Mouse (Mus musculus): ENCODE data around the gene Cpm.

GRCm38 (mm10) chr10:117614387-117614786 is 14.9 kb upstream of the Cpm start:
- no peak for TF ChIP-seq USF1 (IDR thresholded peaks at IDR 0.05; ENCODE audit: low read depth)
- TF ChIP-seq MAX (IDR thresholded peaks at IDR 0.05; ENCODE audit: low read depth) = no peak
- no peak for TF ChIP-seq POLR2A (IDR thresholded peaks at IDR 0.05; ENCODE audit: insufficient read length, low read depth)
- no peak for TF ChIP-seq CEBPB (IDR thresholded peaks at IDR 0.05; ENCODE audit: insufficient read depth, poor library complexity, severe bottlenecking)
- no peak for TF ChIP-seq E2F4 (IDR thresholded peaks at IDR 0.05; ENCODE audit: insufficient read depth)
- TF ChIP-seq TCF12 (IDR thresholded peaks at IDR 0.05; ENCODE audit: insufficient read depth, poor library complexity, severe bottlenecking) = no peak
- TF ChIP-seq REST (IDR thresholded peaks at IDR 0.05; ENCODE audit: insufficient read depth, insufficient read length) = no peak
- no peak for TF ChIP-seq SRF (IDR thresholded peaks at IDR 0.05; ENCODE audit: control insufficient read depth, insufficient read length, low read depth)
